Mouse (Mus musculus): ENCODE measurements at regions not wholly inside any gene's neighbourhood (a gene's known extent, or its start where the extent isn't known, plus 50 kb on each side); places are given as distances from the start of the nearest gene placed in this dataset.

DNA sequence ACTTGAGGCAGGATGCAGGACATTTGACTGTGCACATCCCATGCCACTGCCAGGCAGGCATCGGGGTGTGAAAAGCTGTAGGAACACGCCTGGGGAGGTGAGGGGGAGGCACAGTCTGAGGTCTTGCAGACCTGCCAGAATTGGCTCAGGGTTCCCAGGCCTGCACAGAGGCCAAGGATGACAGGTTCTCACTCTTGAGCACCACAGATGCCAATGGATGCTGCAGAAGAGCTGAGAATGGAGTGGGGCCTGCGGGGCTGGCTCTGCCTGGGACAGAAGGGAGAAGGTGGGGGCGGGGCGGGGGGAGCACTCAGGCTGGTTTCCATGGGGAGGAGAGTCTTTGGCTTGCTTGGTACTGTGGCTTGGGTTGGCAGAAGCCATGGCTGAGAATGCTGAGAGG lies 469.2 kb upstream of the Syt1 start:
- no peak for TF ChIP-seq GATA1 (IDR thresholded peaks at IDR 0.05; ENCODE audit: low read depth, low read length)
- no peak for TF ChIP-seq NRF1 (IDR thresholded peaks at IDR 0.05; ENCODE audit: insufficient read depth, low read depth, low read length, poor library complexity, severe bottlenecking)
- H3K27ac ChIP-seq (ENCODE audit: control insufficient read depth, low read depth, low read length), result no peak overlapping the region
- no peaks in the 10 kb centered on the region for H3K9me3 ChIP-seq (replicated peaks; ENCODE audit: insufficient read depth, low read length)

DNA sequence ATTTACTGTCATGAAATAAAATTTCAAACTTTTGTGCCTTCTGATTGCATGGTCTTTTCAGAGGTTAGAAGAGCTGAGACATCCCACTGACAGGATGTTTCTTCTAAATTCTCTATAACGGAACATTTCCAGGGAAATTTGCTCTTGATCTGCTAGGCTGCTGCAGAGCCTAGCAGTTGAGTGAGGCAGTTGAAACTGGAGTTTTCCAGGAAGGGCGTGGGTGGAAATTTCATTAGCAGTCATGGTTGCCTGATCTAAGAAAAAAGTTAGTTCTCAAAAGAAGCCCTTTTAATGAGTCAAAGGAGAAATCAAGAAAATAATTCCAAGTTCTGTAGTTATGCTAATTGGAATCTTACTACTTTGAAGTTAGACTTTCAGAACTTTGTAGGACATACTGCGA lies 455.7 kb upstream of the Syt1 start:
- Histone ChIP-seq H3K4me3 (ENCODE audit: control insufficient read depth in 1 of 2, insufficient read depth in 1 of 2, low read depth in 2 of 2, low read length in 2 of 2) (no peak overlapping the region), H3K27ac (ENCODE audit: control insufficient read depth, low read depth, low read length) (no peak overlapping the region), H3K36me3 (ENCODE audit: control insufficient read depth in 1 of 2, insufficient read depth in 2 of 2, low read length in 2 of 2) (no peaks in the 10 kb centered on the region), H3K9me3 (replicated peaks; ENCODE audit: insufficient read depth, low read length) (no peaks in the 10 kb centered on the region), H3K27me3 (ENCODE audit: control insufficient read depth in 1 of 2, insufficient read depth in 2 of 2, low read length in 2 of 2) (no peaks in the 10 kb centered on the region), H3K4me1 (ENCODE audit: control insufficient read depth in 1 of 2, insufficient read depth in 2 of 2, low read length in 2 of 2) (no peaks in the 10 kb centered on the region), H3K9ac (ENCODE audit: control insufficient read depth, low read depth, low read length, poor library complexity, severe bottlenecking) (no peak overlapping the region), H3K79me2 (ENCODE audit: control insufficient read depth, insufficient read depth, low read length, poor library complexity) (no peaks in the 10 kb centered on the region)
- TF ChIP-seq MXI1 (IDR thresholded peaks at IDR 0.05; ENCODE audit: low read depth, low read length) (no peak), UBTF (IDR thresholded peaks at IDR 0.05; ENCODE audit: borderline replicate concordance, insufficient read depth, low read depth, low read length) (no peak), POLR2A (IDR thresholded peaks at IDR 0.05; ENCODE audit: control insufficient read depth in 1 of 2, insufficient read depth in 1 of 2, low read depth in 1 of 2, low read length in 2 of 2, poor library complexity in 1 of 2) (no peak), ELF1 (IDR thresholded peaks at IDR 0.05; ENCODE audit: low read depth, low read length) (no peak), USF2 (IDR thresholded peaks at IDR 0.05; ENCODE audit: borderline replicate concordance in 1 of 2, insufficient read depth in 1 of 2, low read depth in 1 of 2, low read length in 2 of 2) (no peak), MYB (IDR thresholded peaks at IDR 0.05; ENCODE audit: low read depth, low read length) (no peak), TAL1 (IDR thresholded peaks at IDR 0.05; ENCODE audit: low read length) (no peak), MAFK (IDR thresholded peaks at IDR 0.05; ENCODE audit: borderline replicate concordance, low read depth, low read length) (no peak), BHLHE40 (IDR thresholded peaks at IDR 0.05; ENCODE audit: borderline replicate concordance, low read depth, low read length) (no peak)
- no peak for DNase-seq (ENCODE audit: low read depth, low spot score)

More for the DNA sequence above, 469.2 kb upstream of the Syt1 start:
- Histone ChIP-seq H3K27me3 (ENCODE audit: control insufficient read depth in 1 of 2, insufficient read depth in 2 of 2, low read length in 2 of 2) (no peaks in the 10 kb centered on the region), H3K4me3 (ENCODE audit: control insufficient read depth in 1 of 2, insufficient read depth in 1 of 2, low read depth in 2 of 2, low read length in 2 of 2) (no peak overlapping the region), H3K79me2 (ENCODE audit: control insufficient read depth, insufficient read depth, low read length, poor library complexity) (no peaks in the 10 kb centered on the region), H3K4me1 (ENCODE audit: control insufficient read depth in 1 of 2, insufficient read depth in 2 of 2, low read length in 2 of 2) (no peaks in the 10 kb centered on the region), H3K9ac (ENCODE audit: control insufficient read depth, low read depth, low read length, poor library complexity, severe bottlenecking) (no peak overlapping the region), H3K36me3 (ENCODE audit: control insufficient read depth in 1 of 2, insufficient read depth in 2 of 2, low read length in 2 of 2) (no peaks in the 10 kb centered on the region)
- no peak for DNase-seq (ENCODE audit: low read depth, low spot score)

DNA sequence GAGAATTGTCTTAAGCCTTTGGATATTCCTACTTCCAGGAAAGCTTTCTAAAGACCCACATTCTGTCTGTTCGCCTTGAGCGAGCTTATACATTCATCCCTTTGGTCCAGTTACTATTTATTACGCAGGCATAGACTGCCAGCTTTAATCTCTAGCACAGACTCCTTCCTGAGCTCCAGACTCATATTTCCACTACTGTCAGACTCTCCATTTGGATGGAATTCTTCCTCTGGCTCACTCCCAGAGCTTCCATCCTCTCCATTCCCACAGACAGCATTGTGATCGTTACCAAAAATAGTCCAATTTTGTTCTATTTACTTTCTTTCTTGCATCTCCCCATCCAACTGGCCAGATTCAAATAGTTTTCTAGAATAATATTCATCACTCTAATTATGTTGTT lies 420.3 kb upstream of the Syt1 start:
- Histone ChIP-seq H3K36me3 (ENCODE audit: control insufficient read depth in 1 of 2, insufficient read depth in 2 of 2, low read length in 2 of 2) (no peaks in the 10 kb centered on the region), H3K27me3 (ENCODE audit: control insufficient read depth in 1 of 2, insufficient read depth in 2 of 2, low read length in 2 of 2) (no peaks in the 10 kb centered on the region), H3K4me1 (ENCODE audit: control insufficient read depth in 1 of 2, insufficient read depth in 2 of 2, low read length in 2 of 2) (no peaks in the 10 kb centered on the region), H3K9me3 (replicated peaks; ENCODE audit: insufficient read depth, low read length) (no peaks in the 10 kb centered on the region), H3K9ac (ENCODE audit: control insufficient read depth, low read depth, low read length, poor library complexity, severe bottlenecking) (no peak overlapping the region), H3K79me2 (ENCODE audit: control insufficient read depth, insufficient read depth, low read length, poor library complexity) (no peaks in the 10 kb centered on the region), H3K27ac (ENCODE audit: control insufficient read depth, low read depth, low read length) (no peak overlapping the region), H3K4me3 (ENCODE audit: control insufficient read depth in 1 of 2, insufficient read depth in 1 of 2, low read depth in 2 of 2, low read length in 2 of 2) (no peak overlapping the region)
- DNase-seq (ENCODE audit: low read depth, low spot score), result no peak
- TF ChIP-seq CTCF (IDR thresholded peaks at IDR 0.05 in 2 of 3, conservative IDR thresholded peaks at IDR 0.05 in 1 of 3; ENCODE audit: control insufficient read depth in 1 of 3, insufficient read depth in 1 of 3, low read depth in 2 of 3, low read length in 3 of 3, poor library complexity in 1 of 3, severe bottlenecking in 1 of 3), result no peak
- TF ChIP-seq ELF1 (IDR thresholded peaks at IDR 0.05; ENCODE audit: low read depth, low read length), result no peak
- no peak for TF ChIP-seq ZNF384 (IDR thresholded peaks at IDR 0.05; ENCODE audit: low read depth, low read length)
- TF ChIP-seq TCF12 (IDR thresholded peaks at IDR 0.05; ENCODE audit: low read depth, low read length), result no peak
- TF ChIP-seq USF2 (IDR thresholded peaks at IDR 0.05; ENCODE audit: borderline replicate concordance in 1 of 2, insufficient read depth in 1 of 2, low read depth in 1 of 2, low read length in 2 of 2), result no peak
- TF ChIP-seq UBTF (IDR thresholded peaks at IDR 0.05; ENCODE audit: borderline replicate concordance, insufficient read depth, low read depth, low read length), result no peak
- TF ChIP-seq JUND (IDR thresholded peaks at IDR 0.05; ENCODE audit: low read depth, low read length), result no peak
- TF ChIP-seq POLR2A (IDR thresholded peaks at IDR 0.05; ENCODE audit: control insufficient read depth in 1 of 2, insufficient read depth in 1 of 2, low read depth in 1 of 2, low read length in 2 of 2, poor library complexity in 1 of 2), result no peak
- no peak for TF ChIP-seq HCFC1 (IDR thresholded peaks at IDR 0.05; ENCODE audit: low read depth, low read length)
- no peak for TF ChIP-seq SMC3 (IDR thresholded peaks at IDR 0.05; ENCODE audit: low read depth, low read length)
- no peak for TF ChIP-seq RCOR1 (IDR thresholded peaks at IDR 0.05; ENCODE audit: low read depth, low read length)
- no peak for TF ChIP-seq POLR2AphosphoS2 (IDR thresholded peaks at IDR 0.05; ENCODE audit: low read length)
- no peak for TF ChIP-seq NELFE (IDR thresholded peaks at IDR 0.05; ENCODE audit: low read depth, low read length)
- TF ChIP-seq MEF2A (IDR thresholded peaks at IDR 0.05; ENCODE audit: extremely low read depth, insufficient replicate concordance, low read depth, low read length, poor library complexity, severe bottlenecking), result no peak
- TF ChIP-seq MAFK (IDR thresholded peaks at IDR 0.05; ENCODE audit: borderline replicate concordance, low read depth, low read length), result no peak
- no peak for TF ChIP-seq MYB (IDR thresholded peaks at IDR 0.05; ENCODE audit: low read depth, low read length)
- TF ChIP-seq SIN3A (IDR thresholded peaks at IDR 0.05; ENCODE audit: low read length), result no peak
- TF ChIP-seq EP300 (IDR thresholded peaks at IDR 0.05; ENCODE audit: low read depth in 1 of 2, low read length in 2 of 2), result no peak
- no peak for TF ChIP-seq MYC (IDR thresholded peaks at IDR 0.05; ENCODE audit: low read depth, low read length)
- no peak for TF ChIP-seq POLR2AphosphoS5 (IDR thresholded peaks at IDR 0.05; ENCODE audit: borderline replicate concordance, low read depth, low read length)

Data from MEL (cell line).